Mouse (Mus musculus) fibroblast of lung, adult 2 months (primary cell): ENCODE measurements around the gene Gm20388.

ENCODE experiments used
- DNase-seq: peaks from one replicate; pipeline ENCODE4 v3.0.0-alpha.2; 2011; ENCODE audit warnings: low read depth

The Gm20388 gene

DNA sequence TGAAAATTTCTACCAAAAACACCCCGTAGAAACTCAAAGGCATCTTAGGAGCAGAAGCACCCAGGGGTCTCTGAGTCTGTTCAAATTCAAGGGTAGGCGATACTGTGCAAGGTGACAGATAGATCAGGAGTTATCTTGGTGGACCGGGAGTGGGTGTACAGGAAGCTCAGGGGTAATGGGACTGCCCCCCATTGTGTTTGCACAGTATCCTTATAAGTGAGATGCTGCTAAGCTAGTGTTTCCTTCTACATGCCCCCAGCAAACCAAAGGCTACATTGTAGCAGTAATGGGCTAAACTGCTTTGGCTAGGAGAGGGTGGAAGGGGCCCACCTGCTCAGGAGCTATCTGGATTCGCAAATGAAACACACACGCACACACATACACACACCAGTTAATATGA is 1250.8 kb downstream of the Gm20388 start:
- DNase-seq, result no peak

DNA sequence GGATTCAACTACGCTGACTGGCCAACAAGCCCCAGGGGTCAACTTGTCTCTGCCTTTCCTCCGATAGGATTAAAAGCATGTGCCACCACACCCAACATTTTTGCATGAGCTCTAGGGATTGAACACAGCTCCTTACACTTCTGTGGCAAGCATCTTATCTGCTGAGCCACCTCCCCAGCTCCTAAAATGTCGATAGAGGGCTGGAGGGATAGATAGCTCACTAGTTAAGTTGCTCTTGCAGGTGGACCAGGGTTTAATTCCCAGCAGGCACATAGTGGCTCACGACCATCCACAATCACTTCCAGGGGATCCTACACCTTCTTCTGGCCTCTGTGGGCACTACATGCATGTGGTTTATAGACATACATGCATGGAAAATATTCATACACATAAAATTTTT is 1251.8 kb downstream of the Gm20388 start:
- DNase-seq, result no peak

DNA sequence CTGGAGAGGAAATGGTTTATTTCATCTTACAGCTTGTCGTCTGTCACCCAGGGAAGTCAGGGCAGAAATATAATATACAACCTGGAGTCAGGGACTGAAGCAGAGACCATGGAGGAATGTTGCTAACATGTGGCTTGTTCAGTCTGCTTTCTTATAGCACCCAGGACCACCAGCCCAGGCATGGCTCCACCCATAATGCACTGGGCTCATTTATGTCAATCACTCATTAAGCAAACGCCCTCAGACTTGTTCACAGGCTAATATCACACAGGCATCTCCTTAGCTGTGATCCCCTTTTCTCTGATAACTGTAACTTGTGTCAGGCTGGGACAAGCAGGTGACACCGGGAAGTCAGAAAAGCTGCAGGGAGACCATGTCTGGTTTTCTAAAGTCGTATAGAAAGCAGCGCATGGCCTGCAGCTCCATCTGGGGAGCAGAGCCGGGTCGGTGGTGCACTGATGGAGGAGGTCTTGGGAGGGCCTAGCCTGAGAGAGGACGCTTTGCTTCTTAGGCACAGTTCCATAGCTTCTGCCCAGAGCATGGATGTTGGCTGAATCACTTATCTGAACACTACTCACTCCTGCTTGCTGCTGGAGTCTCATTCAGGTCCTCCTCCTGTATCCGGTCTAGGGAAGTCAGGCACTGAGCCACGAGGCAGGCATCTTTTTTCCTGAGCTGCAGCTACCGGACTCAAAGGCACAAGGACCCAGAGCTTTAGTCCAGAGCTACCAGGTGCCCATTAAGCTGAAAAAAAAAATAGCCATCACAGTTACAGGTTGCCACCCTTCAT is 1252.5 kb downstream of the Gm20388 start:
- peak; percentile 19 for DNase-seq

DNA sequence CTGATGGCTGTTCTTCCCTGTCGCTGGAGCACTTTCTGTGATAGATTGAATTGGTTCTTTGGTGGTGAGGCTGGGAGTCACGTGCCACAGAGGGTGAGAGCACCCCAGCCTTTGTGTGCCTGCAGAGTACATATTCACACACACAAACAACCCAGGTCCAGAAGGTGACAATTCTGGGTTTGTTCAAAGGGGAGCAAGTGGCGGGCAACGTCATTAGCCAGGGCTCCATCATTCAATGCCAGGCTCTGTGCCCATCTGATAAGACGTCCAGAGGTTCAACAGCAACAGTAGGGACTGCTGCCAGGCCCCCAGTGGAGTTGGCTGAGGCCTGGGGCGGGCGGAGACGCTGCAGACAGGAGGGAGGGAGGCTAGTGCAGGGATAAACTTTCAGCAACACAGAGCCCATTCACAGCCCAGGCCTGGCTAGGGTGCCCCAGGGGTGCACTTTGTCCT is 1253.4 kb downstream of the Gm20388 start:
- peak; percentile 89 for DNase-seq

DNA sequence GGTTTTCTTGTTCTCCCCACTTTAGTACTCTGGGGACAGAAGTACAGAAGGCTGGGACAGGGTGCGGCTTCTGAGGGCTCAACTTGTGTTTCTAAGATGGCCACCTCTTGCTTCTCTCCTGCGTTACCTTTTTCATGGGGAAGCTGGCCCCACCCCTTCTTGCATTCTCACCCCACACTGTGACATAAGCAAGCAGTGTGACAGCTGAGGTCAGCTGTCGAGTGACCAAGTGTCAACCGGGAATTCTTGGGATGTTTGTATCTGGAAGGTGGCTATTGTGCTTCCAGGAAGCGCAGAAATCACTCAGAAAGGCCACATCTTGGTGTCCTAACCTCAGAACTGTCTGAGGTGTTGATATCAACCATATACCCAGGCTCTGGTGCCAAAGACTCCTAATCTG is 1257.4 kb downstream of the Gm20388 start:
- DNase-seq, result no peak

DNA sequence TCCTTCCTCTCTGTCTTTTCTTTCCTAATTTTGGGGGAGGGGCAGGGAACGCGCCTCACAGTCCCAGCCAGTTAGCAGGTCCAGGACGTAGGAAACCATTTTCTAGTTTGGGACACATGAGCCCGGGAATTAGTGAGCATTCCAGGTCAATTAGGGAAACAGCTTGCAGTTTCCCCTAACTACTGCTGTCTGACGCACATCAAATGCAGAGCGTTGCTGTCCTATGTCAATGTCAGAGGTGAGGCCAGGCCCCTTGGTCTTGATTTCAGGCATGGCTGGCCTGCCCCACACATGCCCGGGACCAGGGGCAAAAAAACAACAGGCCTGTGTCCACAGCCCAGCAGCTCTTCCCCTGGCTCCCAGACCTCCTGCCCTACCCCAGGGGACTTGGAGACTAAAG is 1259.5 kb downstream of the Gm20388 start:
- no peak for DNase-seq

DNA sequence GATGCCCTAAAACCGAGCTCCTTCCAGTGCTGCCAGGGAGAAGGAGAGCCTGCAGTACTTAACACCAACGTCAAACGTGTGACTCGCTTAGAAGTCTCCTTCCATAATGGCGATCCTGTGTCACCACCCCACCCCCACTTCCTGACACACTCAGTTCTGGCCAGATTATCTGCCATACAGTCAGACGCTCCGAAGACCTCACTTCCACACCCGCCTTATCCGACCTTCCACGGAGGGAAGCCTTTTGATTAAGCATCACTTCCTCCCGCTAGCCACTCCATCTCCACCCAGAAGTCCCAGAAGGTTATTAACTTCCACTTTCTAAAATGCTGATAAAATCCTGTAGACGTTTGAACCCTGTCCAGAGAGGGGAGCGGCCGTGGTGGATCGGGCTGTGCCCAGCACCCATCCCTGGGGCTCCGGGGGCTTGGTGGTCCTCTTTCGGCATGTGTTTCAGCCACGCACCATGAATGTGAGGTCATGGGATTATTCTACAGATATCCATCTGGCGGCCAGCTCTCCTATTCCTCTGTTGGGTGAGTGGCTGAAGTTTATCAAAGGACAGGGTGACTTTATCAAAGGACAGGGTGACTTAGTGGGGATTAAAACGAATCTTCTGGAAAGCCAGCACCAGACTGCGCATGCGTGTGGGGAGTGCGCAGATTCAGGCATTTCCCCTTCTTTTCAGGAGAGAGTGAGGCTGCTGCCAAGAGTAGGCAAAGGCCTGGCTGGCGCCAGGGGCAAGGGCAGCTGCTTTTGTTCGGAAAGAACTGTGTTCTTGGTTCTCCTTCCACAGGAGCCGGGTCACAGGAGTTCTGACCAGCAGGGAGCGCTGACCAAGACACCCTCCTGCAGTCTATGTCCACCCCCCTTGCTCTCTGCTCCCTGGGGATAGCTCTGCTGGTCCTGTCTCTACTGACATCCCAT is 1260.2 kb downstream of the Gm20388 start:
- DNase-seq, result no peak

DNA sequence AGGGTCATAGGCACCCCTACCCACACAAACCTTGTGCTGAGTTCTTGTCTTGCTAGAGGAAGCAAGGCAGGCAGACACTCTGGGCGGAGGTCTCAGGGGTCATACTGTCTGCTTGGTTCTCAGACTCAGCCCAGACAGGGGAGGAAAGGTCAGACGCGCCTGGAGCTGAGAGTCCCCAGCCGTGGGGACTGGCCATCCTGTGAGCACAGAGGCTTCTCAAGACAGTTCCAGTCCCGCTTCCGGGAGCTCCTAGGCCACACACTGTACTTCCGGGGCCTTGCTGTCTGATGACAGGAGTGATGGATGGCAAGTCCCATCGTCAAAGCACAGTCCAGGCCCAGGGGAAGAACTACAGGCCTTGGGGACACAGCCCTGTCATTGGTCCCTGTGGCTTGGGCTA is 1261.9 kb downstream of the Gm20388 start:
- no peak for DNase-seq

DNA sequence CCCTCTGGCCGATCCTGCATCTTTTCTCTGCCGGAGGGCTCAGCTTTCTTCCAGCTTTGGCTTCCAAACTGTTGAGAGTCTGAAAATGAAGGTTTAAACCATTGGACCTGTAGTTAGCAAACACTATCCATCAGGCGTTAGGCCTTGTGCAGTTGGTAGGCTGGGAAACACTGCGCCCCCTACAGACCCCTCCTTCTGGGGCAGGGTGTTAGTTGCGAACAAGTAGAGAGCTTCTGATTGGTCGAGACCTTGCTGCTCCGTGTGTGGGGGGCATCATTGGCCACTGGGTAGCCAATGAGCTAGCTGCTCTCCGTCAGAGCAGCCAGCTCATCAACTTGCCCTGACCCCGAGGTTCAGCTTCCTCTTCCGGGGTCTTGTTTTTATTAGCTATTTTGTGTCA is 1263.5 kb downstream of the Gm20388 start:
- no peak for DNase-seq

DNA sequence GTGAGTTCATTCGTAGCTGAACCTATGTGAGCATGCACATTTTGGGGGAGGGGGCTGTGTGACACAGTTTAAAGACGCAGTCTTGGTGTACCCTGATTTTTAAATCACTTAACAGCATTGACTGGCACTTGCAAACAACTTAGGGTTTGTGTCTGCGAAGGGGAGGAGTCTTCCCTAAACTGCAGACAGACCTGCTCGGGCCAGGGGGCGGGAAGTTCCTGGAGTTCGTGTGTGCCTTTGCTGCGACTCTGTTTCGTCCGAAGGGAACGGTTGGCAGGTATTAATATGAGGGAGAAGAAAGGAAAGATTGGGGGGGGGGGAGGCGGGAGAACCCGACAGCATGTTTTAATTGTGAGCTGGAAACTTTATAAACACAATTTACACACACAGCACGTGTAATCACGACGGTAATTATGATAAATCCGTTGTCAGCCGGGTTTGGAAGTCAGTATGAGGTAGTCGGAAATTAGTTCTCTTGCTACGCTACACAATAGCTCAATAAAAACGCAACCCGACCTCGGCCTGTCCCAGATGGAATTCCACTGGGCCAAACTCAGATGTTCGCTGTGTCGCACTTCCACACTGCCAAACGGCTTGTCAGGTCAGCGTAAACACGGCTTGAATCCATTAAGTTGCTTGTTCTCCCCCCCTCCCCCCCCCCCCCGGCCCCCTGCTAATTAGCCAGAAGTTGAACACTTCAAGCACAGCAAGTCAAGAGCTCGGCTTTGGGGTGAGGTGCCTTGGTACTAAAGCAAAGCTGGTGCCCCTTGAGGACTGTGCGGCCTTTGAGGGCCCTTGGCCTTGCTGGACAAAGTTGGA is 1264.3 kb downstream of the Gm20388 start:
- DNase-seq, result no peak

DNA sequence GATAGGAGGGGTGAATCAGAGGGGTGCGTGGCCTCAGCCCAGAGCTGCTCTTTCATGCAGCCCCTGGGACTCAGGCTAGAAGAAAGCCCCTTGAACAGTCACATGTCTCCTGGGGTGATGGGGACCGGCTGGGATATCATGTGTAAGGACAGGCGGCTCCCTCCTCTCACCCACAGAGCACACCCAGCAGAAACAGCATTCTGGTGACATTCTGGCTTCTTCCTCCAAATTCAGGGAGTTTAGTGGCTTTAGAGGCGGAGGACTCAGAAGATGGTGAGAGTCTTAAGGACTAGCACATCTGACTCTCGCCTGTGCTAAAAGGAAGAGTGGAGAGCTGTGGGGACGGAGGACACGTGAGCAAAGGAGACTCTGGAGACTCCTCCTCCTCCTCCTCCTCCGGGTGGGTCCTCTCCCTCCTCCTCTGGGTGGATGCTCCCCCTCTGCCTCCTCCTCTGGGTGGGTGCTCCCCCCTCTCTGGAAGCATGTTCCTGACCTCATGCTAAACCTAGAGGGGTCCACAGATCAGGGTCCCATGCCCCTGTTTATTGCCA is 1265.0 kb downstream of the Gm20388 start:
- DNase-seq, result no peak

DNA sequence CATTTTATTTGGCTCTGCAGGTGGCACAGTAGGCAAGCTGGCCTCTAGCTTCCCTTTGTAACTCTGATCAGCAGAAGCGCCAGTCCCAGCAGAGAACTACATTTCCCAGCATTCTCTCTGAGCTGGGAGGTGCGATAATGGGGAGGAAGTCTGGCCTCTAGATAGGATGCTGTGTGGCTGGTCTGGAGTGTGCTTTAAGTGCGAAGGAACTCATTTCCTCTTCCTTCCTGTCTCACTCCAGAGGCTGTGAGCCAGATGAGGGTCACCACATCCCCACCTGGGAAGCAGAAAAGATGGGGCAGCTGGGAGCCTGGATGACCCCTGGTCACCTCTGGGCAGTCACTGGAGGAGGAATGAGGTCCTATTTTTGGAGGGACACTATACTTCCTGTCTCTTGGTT is 1265.7 kb downstream of the Gm20388 start:
- no peak for DNase-seq

DNA sequence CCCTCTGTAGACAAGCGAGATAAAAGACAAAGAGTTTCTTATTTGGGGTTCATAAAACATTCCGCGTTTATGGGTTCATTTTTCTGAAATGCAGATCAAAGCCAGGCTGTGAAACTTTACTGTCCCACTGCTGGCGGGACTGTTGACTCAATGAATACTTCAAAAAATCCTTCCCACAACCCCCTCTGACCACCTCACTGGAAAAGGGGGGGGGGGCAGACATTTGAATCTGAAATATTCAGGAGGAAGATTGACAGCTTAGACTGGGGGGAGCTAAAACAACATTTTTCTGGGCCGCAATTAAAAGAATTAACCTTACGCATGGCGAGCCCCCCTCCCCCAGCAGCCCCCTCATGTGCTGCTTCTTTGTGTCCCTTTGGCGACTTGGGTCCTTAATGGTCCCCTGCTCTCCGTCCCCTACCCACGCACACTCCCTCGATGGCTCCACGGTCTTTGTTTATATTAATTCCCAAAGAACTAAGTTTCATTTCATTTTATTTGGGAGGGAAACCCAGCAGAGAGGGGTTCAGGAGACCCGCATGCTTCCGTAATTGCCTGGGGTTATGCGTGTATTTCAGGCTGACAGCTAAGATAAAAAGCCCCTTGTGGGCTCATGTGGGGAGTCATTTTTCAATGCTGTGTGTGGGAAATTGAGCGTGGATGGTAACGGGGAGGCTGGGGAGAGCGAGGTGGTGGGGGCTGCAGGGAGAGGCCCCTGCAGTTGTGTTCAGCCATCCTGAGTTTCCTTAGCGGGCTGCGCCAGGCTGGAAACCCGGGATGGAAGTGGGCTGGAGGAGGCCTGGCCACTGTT is 1270.0 kb downstream of the Gm20388 start:
- no peak for DNase-seq

DNA sequence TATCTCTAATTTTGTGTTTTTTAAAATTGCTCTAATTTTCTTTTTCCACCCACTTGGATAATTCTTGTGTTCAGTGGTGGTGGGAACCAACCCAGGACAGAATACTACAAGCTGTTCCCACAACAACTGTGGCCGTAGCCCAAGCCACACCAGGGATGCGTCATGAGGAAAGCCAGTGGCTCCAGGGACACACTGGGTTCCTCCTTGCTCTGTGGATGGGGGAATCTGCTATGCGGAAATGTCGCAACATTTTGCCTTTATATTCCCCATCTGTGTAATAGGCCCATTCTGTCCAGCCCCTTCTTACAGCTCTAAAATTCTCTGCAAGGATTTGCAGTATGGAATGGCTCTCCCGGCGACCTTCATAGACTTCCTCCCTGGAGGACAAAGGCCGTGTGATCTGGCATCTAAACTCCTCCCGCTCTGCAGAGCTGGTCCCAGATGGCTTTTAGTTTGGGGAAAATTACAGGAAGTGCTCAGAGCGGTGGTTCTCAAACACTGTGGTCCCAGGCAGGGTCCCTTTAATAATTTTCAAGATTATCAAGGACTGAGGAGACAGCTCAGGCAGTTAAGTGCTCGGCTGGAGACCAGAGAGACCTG is 1270.7 kb downstream of the Gm20388 start:
- DNase-seq, result no peak

DNA sequence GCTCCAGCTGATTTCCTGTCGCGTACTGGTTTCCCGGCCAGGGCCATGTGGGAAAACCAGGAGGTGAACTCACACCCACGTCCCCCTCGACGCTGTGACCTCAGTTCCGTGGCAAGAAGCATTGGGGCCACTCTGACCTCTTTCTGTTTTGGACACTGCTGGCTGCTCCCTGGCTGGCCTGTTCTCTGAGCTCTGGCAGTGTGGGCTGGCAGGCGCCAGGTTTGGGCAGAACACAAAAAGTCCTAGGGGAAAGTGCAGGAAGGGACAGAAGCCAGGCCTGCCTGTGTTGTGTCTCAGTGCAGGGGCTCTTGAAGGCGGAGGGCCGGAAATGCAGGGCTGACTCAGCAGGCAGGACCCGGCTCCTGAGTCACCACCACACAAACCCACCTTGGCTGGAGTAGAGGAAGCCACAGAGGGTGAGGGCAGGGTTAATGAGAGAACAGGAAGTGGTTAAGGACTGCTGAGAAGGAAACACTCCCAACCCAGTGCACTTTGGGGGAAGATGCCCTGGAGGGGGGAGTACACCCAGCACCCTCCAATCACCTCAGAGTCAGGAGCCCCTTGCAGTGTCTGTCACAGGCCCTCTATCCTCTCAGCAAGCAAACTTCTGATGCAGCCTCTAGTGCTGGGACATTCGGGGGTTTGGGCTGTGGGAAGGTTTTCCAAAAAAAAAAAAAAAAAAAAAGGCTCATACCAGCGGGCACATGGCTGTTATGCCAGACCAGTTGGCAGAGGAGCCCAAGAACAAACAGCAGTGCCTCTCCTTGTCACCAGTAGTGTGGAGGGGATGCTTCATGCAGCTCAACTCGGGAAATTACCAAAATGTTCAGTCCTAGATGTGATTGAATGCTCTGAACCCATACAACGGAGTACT is 1277.1 kb downstream of the Gm20388 start:
- DNase-seq, result peak; percentile 92

DNA sequence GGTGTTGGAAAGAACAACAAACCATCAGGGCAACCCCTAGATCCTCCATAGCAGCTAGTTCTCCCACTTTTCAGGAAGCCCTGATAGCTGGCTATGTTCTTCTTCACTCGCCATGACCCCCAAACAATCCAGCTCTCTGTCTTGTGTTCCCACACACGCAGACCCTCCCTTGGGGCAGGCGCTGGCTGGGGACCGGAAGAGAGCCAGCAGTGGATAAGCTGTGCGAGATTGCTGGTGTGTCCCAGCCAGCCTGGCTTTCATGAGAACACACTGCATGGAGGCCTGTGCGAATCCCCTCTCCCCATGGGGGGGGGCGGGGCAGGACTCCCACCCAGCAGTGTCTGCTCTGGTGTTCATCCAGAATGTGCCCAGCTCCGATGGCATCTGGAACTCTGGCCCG is 1278.4 kb downstream of the Gm20388 start:
- DNase-seq, result no peak

DNA sequence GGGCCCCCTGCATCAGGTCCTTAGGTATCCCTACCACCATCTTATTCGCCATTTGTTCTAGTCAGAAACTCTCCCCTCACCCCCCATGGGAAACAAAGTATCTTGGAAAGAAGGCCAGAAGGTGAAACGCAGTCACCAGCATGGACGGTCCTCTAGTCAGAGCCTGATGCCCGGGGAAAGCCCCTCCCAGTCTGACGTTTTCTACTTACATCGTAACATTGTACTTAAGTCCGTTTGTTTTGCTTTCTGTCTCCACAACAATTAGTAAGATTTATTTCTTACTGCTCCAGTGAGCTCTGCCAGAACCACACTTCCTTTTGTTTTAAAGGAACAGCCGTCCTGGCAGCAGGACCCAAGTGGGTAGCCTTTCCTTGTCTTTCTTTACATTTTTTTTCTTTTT is 1281.8 kb downstream of the Gm20388 start:
- no peak for DNase-seq

DNA sequence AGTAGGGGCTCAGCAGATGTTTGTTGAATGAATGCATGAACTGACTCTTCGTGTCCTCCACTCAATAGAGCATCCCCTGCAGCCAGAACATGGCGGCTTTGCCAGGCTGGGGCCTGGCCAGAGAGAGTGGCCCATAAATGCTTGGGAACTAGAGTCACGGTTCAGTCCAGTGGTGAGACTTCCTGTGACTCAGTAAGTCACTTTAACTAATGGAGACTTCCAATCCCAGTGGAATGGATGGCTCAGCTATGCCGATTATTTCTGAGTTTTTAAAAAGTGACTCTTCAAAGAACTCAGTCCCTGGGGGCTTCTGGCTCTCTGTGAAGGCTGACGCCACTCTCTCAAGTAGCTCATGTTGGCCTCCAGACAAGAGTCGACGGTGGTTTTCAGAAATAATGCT is 1285.3 kb downstream of the Gm20388 start:
- no peak for DNase-seq
